Mouse (Mus musculus): ENCODE measurements around the gene Astl. TPM values are rescaled to one million over a fixed set of nuclear protein-coding genes. Genes with fewer than 3 reads are reported as not detected.

Astl gene
- total and polyA plus RNA-seq, 3 experiments = not detected

DNA sequence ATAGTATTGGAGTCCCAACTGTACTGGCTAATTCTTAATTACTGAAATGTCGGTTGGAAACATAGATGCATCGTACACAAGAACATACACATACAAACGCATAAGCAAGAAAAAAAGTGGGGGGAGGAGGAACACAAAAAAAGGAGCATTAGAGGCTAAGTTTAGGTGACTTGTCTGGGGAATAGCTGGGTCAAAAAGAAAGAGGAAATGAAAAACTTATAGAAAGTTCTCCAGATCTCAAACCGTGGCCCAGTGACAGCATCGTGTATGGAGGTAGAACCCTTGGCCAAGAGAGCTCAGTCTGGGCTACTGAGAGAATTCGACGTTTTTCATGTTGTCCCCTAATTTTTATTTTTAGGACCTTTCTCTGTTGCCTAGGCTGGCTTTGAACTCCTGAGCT lies 27.8 kb upstream of the Astl start:
- Histone ChIP-seq H3K27me3 (ENCODE audit: control insufficient read depth in 1 of 2, insufficient read depth in 2 of 2, low read length in 2 of 2) (no peaks in the 10 kb centered on the region), H3K9ac (ENCODE audit: control insufficient read depth, low read depth, low read length, poor library complexity, severe bottlenecking) (no peak overlapping the region), H3K9me3 (replicated peaks; ENCODE audit: insufficient read depth, low read length) (no peaks in the 10 kb centered on the region), H3K36me3 (ENCODE audit: control insufficient read depth in 1 of 2, insufficient read depth in 2 of 2, low read length in 2 of 2) (no peaks in the 10 kb centered on the region), H3K4me3 (ENCODE audit: control insufficient read depth in 1 of 2, insufficient read depth in 1 of 2, low read depth in 2 of 2, low read length in 2 of 2) (no peak overlapping the region), H3K27ac (ENCODE audit: control insufficient read depth, low read depth, low read length) (no peak overlapping the region), H3K4me1 (ENCODE audit: control insufficient read depth in 1 of 2, insufficient read depth in 2 of 2, low read length in 2 of 2) (no peaks in the 10 kb centered on the region), H3K79me2 (ENCODE audit: control insufficient read depth, insufficient read depth, low read length, poor library complexity) (no peaks in the 10 kb centered on the region)
- TF ChIP-seq SMC3 (IDR thresholded peaks at IDR 0.05; ENCODE audit: low read depth, low read length) (no peak), UBTF (IDR thresholded peaks at IDR 0.05; ENCODE audit: borderline replicate concordance, insufficient read depth, low read depth, low read length) (no peak), CTCF (IDR thresholded peaks at IDR 0.05 in 2 of 3, conservative IDR thresholded peaks at IDR 0.05 in 1 of 3; ENCODE audit: control insufficient read depth in 1 of 3, insufficient read depth in 1 of 3, low read depth in 2 of 3, low read length in 3 of 3, poor library complexity in 1 of 3, severe bottlenecking in 1 of 3) (no peak), TAL1 (IDR thresholded peaks at IDR 0.05; ENCODE audit: low read length) (no peak), MYC (IDR thresholded peaks at IDR 0.05; ENCODE audit: low read depth, low read length) (no peak), ZNF384 (IDR thresholded peaks at IDR 0.05; ENCODE audit: low read depth, low read length) (no peak), USF2 (IDR thresholded peaks at IDR 0.05; ENCODE audit: borderline replicate concordance in 1 of 2, insufficient read depth in 1 of 2, low read depth in 1 of 2, low read length in 2 of 2) (no peak), HCFC1 (IDR thresholded peaks at IDR 0.05; ENCODE audit: low read depth, low read length) (no peak), MAFK (IDR thresholded peaks at IDR 0.05; ENCODE audit: borderline replicate concordance, low read depth, low read length) (no peak), MXI1 (IDR thresholded peaks at IDR 0.05; ENCODE audit: low read depth, low read length) (no peak), ZC3H11A (IDR thresholded peaks at IDR 0.05; ENCODE audit: low read depth, low read length) (no peak)
- no peak for DNase-seq (ENCODE audit: low read depth, low spot score)

DNA sequence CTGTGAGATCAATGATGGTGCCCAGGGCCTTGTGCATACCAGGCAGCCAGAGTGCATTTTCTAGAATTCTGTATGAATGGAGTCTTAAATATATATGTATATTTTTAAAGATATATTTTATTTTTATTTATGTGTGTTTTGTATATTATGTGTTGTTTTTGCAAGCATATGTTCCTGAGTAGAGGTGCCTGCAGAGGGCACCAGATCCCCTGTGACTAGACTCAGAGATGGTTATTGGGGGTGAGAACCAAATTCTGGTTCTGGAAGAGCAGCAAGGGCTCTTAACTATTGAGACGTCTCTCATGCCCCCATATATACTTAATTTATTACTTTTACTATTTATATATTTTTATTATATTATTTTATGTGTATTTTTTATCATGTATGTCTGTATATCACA lies 27.2 kb upstream of the Astl start:
- no peak overlapping the region for H3K27ac ChIP-seq (ENCODE audit: control insufficient read depth, low read depth, low read length)
- no peak overlapping the region for H3K9ac ChIP-seq (ENCODE audit: control insufficient read depth, low read depth, low read length, poor library complexity, severe bottlenecking)
- no peaks in the 10 kb centered on the region for H3K4me1 ChIP-seq (ENCODE audit: control insufficient read depth in 1 of 2, insufficient read depth in 2 of 2, low read length in 2 of 2)
- no peaks in the 10 kb centered on the region for H3K36me3 ChIP-seq (ENCODE audit: control insufficient read depth in 1 of 2, insufficient read depth in 2 of 2, low read length in 2 of 2)
- H3K79me2 ChIP-seq (ENCODE audit: control insufficient read depth, insufficient read depth, low read length, poor library complexity) = no peaks in the 10 kb centered on the region
- no peak overlapping the region for H3K4me3 ChIP-seq (ENCODE audit: control insufficient read depth in 1 of 2, insufficient read depth in 1 of 2, low read depth in 2 of 2, low read length in 2 of 2)
- no peaks in the 10 kb centered on the region for H3K9me3 ChIP-seq (replicated peaks; ENCODE audit: insufficient read depth, low read length)
- TF ChIP-seq KAT2A (conservative IDR thresholded peaks at IDR 0.05; ENCODE audit: low read depth, low read length) = no peak
- TF ChIP-seq HCFC1 (IDR thresholded peaks at IDR 0.05; ENCODE audit: low read depth, low read length) = no peak
- TF ChIP-seq GATA1 (IDR thresholded peaks at IDR 0.05; ENCODE audit: low read depth, low read length) = no peak
- no peak for TF ChIP-seq CHD2 (IDR thresholded peaks at IDR 0.05; ENCODE audit: low read length)
- peak; percentile 13; the same call in 1 of the 2 replicates for TF ChIP-seq ZC3H11A (IDR thresholded peaks at IDR 0.05; ENCODE audit: low read depth, low read length)
- peak; percentile 50 for TF ChIP-seq SMC3 (IDR thresholded peaks at IDR 0.05; ENCODE audit: low read depth, low read length)
- TF ChIP-seq RAD21 (IDR thresholded peaks at IDR 0.05; ENCODE audit: low read depth, low read length) = peak; percentile 45
- TF ChIP-seq MYC (IDR thresholded peaks at IDR 0.05; ENCODE audit: low read depth, low read length) = no peak
- TF ChIP-seq SIN3A (IDR thresholded peaks at IDR 0.05; ENCODE audit: low read length) = no peak
- no peak for TF ChIP-seq MAX (IDR thresholded peaks at IDR 0.05; ENCODE audit: low read length)
- no peak for TF ChIP-seq MEF2A (IDR thresholded peaks at IDR 0.05; ENCODE audit: extremely low read depth, insufficient replicate concordance, low read depth, low read length, poor library complexity, severe bottlenecking)
- TF ChIP-seq E2F4 (IDR thresholded peaks at IDR 0.05; ENCODE audit: borderline replicate concordance, low read depth, low read length) = no peak
- peak in 2 of 3 experiments; percentile 30 to 46; a peak in 3 of 6 replicates for TF ChIP-seq CTCF (IDR thresholded peaks at IDR 0.05 in 2 of 3, conservative IDR thresholded peaks at IDR 0.05 in 1 of 3; ENCODE audit: control insufficient read depth in 1 of 3, insufficient read depth in 1 of 3, low read depth in 2 of 3, low read length in 3 of 3, poor library complexity in 1 of 3, severe bottlenecking in 1 of 3)
- no peaks in the 10 kb centered on the region for H3K27me3 ChIP-seq (ENCODE audit: control insufficient read depth in 1 of 2, insufficient read depth in 2 of 2, low read length in 2 of 2)
- no peak for DNase-seq (ENCODE audit: low read depth, low spot score)
